In the genomic region with DNA sequence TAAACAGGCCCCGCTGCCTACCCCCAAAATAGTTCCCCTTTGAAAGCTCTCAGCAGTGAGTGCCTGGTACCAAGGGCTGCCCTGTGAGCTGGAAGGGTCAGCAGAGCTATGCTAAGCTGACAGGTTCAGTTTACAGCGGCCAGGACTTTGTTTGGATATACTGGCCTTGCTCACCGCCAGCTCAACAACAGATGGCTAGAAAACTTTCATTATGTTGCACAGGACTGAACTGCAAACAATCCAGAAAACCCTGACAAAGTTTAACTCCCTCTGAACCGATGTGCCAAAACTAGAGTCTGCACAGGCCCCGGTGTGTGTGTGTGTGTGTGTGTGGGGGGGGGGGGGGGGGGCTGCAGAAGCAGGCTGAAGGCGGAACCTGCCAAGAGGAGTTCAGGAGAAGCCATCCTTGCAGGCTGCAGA, we compare ENCODE assay signal across 8 mouse cellular contexts.
A peak's percentile ranks its signal among the peaks of the same experiment; 100 is the strongest.
DNase-seq lines count a peak whose midpoint lies in the region; ATAC-seq lines count a peak whose summit lies in the region.

No protein-coding gene starts in this region.

- H3K27ac ChIP-seq in forebrain, embryonic 12.5 days, result no peak overlapping the region

- H3K4me1 ChIP-seq in forebrain, embryonic 12.5 days, result peaks cover 40% of the 10 kb centered on the region

- 3% methylated on average over 6 of the region's 6 CpGs for WGBS in forebrain, embryonic 12.5 days

- no peak overlapping the region; the same call in 1 of the 2 replicates for H3K9ac ChIP-seq in forebrain, embryonic 12.5 days

- no peaks in the 10 kb centered on the region for H3K36me3 ChIP-seq in forebrain, embryonic 12.5 days (replicated peaks)

- intact Hi-C loops in gastrocnemius, postnatal 36 days (cut with DNase I), result no loop called here

- H3K9me3 ChIP-seq in forebrain, embryonic 12.5 days, result no peaks in the 10 kb centered on the region

- peak overlapping the region; percentile 35 for H3K4me2 ChIP-seq in forebrain, embryonic 12.5 days

- no peak overlapping the region for H3K4me3 ChIP-seq in forebrain, embryonic 12.5 days (replicated peaks)

- peaks cover 23% of the 10 kb centered on the region for H3K27me3 ChIP-seq in forebrain, embryonic 12.5 days

- no peak for ATAC-seq in forebrain, embryonic 12.5 days (ENCODE audit: low FRiP score)
- ATAC-seq in megakaryocyte-erythroid progenitor cell, adult 5-6 weeks (replicated peaks; ENCODE audit: low FRiP score, low TSS enrichment, poor library complexity, severe bottlenecking), result no peak

- peak; percentile 18 for DNase-seq in gastrocnemius, postnatal 25 days
- DNase-seq in gastrocnemius, postnatal 36 days, result no peak
- peak; percentile 20 for DNase-seq in kidney, adult 9 months
- DNase-seq in lung, postnatal 10 days, result peak; percentile 29
- DNase-seq in frontal cortex, postnatal 14 days (ENCODE audit: low spot score in 2 of 2), result no peak
- DNase-seq in right cerebral cortex, adult 18-20 months, result no peak

Comparison
In these comparisons a context has a peak if more than half of its experiments do, and no peak if none do; other contexts are left out.
1. DNase-seq: peak in gastrocnemius, postnatal 25 days (single experiment), kidney, adult 9 months (single experiment) and lung, postnatal 10 days (single experiment); none in gastrocnemius, postnatal 36 days (0 of 2), frontal cortex, postnatal 14 days (0 of 2) and right cerebral cortex, adult 18-20 months (single experiment).